Mouse (Mus musculus) liver, embryonic 16.5 days (tissue): Measurements from ENCODE around the gene Glce. TPM values are rescaled to one million over a fixed set of nuclear protein-coding genes. Genes with fewer than 3 reads are reported as not detected.
A peak's percentile ranks its signal among the peaks of the same experiment; 100 is the strongest.

Source experiments
- ATAC-seq: fragments of 200-750 bp; cut with Nextera tagmentation; 2 replicates; pipeline ENCODE4 v1.8.0; 2017; ENCODE audit warnings: low read depth, mild to moderate bottlenecking, moderate number of reproducible peaks, moderate library complexity
- H3K27ac ChIP-seq: fragments of 300-500 bp; sonication (generic); 2 replicates; pipeline ENCODE4 v1.5.1; 2014; ENCODE audit warnings: mild to moderate bottlenecking, low read length
- H3K27me3 ChIP-seq: fragments of 300-500 bp; sonication (generic); 2 replicates; pipeline ENCODE4 v1.6.1; 2014; ENCODE audit warnings: low read depth, low read length, mixed read lengths; ENCODE audit not compliant: control insufficient read depth, insufficient read depth
- H3K36me3 ChIP-seq: fragments of 300-500 bp; sonication (generic); 2 replicates; pipeline ENCODE4 v1.6.1; 2014; ENCODE audit warnings: mild to moderate bottlenecking; ENCODE audit not compliant: control insufficient read depth, insufficient read depth
- H3K4me1 ChIP-seq: fragments of 300-500 bp; sonication (generic); 2 replicates; pipeline ENCODE4 v1.6.1; 2014; ENCODE audit warnings: low read depth, low read length, mixed read lengths; ENCODE audit not compliant: control insufficient read depth
- H3K4me2 ChIP-seq: fragments of 300-500 bp; sonication (generic); 2 replicates; pipeline ENCODE4 v1.6.1; 2014; ENCODE audit warnings: low read depth, low read length, mixed read lengths
- H3K4me3 ChIP-seq: fragments of 300-500 bp; sonication (generic); 2 replicates; pipeline ENCODE4 v1.5.1; 2014; ENCODE audit warnings: low read depth, mild to moderate bottlenecking, low read length
- H3K9ac ChIP-seq: fragments of 300-500 bp; sonication (generic); 2 replicates; pipeline ENCODE4 v1.6.1; 2014; ENCODE audit warnings: low read depth, low read length
- H3K9me3 ChIP-seq: fragments of 300-500 bp; sonication (generic); replicated peaks from 2 replicates; pipeline ENCODE4 v1.6.1; 2016; ENCODE audit warnings: low read length; ENCODE audit not compliant: control insufficient read depth
- WGBS: fragments of 180-500 bp; shearing (Covaris S2); extraction: QIAGEN DNeasy Blood & Tissue Kit; methylation state at CpG from one replicate; pipeline ENCODE4 v1.1.7; 2014; ENCODE audit not compliant: insufficient replicate concordance; 5-methylcytosine and 5-hydroxymethylcytosine counted together
- polyA plus RNA-seq: library from polyadenylated mRNA; unstranded; fragments of >200 nt; fragmentation: Nextera tagmentation; extraction: Ambion mirVana; gene quantifications from 2 replicates; pipeline ENCODE4 v1.2.1, GENCODE M21; 2015

Glce gene
- polyA plus RNA-seq, 1 experiment from 2014 or later: 6.0 TPM

DNA sequence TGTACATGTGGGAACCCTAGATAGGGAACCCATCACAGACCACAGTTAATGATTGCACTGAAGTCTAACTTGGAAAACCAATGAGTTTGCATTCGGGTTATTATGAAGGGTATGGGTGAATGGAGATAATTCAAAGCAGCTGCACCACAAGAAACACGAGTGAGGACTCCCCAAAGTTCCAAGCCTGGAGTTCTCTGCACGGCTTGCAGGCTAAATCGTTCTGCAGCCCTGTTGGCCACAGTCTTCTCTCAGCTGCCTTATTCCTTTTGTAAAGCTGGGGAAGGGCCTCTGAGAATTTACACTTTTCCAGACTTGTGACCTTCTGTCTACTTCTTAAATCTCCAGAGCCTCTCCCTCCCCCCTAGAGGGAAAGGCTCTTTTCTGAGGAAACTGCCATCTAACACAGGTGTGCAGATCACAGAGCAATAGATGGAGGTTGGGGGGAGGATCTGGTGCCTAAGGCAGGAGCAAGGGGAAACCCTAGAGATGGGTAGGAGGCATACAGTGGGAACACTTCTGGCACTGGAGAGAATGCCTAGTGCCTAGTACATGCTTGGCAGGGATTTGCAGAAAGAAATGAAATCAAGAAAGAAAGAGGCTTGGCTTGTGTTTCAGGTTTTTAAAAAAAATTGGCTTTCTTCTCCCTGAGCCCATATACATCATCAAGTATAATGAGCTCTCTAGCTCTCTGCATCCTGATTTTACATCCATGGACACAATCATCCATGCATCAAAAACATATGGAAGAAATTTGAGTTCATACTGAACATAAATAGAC lies 9.7 kb upstream of the Glce start:
- Histone ChIP-seq H3K4me3 (no peak overlapping the region), H3K4me2 (no peak overlapping the region), H3K27ac (no peak overlapping the region), H3K9me3 (no peaks in the 10 kb centered on the region), H3K27me3 (no peaks in the 10 kb centered on the region), H3K9ac (no peak overlapping the region), H3K36me3 (no peaks in the 10 kb centered on the region), H3K4me1 (no peaks in the 10 kb centered on the region; the same call in 1 of the 2 replicates)
- 33% methylated on average over 4 of the region's 4 CpGs for WGBS
- ATAC-seq: no peak

DNA sequence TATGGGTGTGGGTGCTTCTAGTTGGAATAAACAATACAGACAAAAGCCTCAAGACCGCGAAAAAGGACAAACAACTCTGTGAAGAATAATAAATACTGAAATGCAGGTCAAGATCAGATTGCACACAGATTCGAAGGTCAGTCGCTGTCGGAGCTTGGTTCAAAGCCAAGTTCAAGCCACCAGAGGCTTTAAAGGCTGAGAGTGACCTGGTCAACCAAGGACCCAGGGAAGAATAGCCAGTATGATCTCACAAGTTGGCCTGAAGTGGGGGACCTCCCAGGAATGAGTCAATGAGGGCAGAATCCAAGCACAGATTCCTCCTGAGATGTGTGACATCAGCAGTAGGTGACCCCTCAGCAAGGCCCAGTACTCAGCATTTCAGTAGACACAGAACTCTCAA lies 8.3 kb upstream of the Glce start:
- Histone ChIP-seq H3K27ac (no peak overlapping the region), H3K4me2 (no peak overlapping the region), H3K9me3 (no peaks in the 10 kb centered on the region), H3K9ac (no peak overlapping the region), H3K27me3 (no peaks in the 10 kb centered on the region), H3K36me3 (no peaks in the 10 kb centered on the region), H3K4me3 (no peak overlapping the region), H3K4me1 (no peaks in the 10 kb centered on the region)
- 64% methylated on average over 5 of the region's 5 CpGs for WGBS
- no peak for ATAC-seq

DNA sequence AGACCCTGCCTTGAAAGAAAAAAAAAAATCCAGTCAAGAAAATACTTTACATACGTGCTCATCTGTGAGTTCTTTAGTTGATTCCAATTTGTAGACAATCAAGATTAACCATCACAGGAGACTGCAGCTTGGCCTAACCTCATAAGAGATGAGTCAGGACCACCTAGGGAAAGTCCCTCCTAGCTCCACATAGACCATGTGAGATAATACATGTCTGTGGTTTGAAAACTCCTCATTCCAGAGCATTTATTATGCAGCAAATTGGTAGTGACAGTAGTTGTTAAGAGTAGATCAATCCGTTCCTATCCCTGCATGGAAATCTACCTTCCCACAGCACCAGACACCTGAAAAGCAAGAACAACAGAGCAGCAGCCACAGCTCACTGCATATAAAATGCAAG lies 5.6 kb upstream of the Glce start:
- Histone ChIP-seq H3K36me3 (no peaks in the 10 kb centered on the region), H3K27ac (no peak overlapping the region), H3K4me1 (peaks cover 4% of the 10 kb centered on the region; the same call in 1 of the 2 replicates), H3K27me3 (no peaks in the 10 kb centered on the region), H3K9me3 (no peaks in the 10 kb centered on the region), H3K9ac (no peak overlapping the region), H3K4me3 (no peak overlapping the region), H3K4me2 (no peak overlapping the region)
- ATAC-seq: no peak
- 68% methylated on average over 2 of the region's 2 CpGs for WGBS

DNA sequence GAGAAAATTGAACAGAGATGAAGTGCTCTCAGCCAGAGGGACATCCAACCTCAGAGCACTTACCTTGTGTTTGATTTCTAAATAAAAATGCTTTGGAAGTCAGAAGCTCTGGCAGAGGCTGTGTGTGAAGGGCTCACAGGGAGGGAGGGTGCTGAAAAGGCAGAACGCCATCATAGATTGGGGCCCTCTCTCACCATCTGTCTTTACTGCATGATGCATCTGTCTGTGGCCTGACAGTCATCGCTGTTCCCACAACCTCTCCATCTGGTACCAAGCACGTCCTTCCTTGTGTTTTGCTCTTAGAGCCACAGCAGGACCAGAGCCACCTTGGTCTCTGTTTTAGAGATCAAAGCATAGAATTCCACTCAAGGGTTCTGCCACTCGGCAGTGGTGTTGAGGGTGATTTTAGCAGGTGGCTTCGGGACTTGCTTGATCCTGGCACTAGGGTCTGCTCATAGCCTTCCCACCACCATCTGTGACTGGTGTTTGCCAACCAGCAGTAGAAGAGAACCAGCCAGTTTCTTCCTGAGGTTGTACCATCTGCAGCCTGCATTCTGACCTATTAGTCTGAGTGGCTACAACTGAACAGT lies 3.6 kb upstream of the Glce start:
- H3K9ac ChIP-seq: no peak overlapping the region
- no peak for ATAC-seq
- no peaks in the 10 kb centered on the region for H3K36me3 ChIP-seq
- 57% methylated on average over 5 of the region's 5 CpGs for WGBS
- peaks cover 7% of the 10 kb centered on the region; the same call in 1 of the 2 replicates for H3K27me3 ChIP-seq
- H3K4me2 ChIP-seq: no peak overlapping the region
- H3K27ac ChIP-seq: no peak overlapping the region
- H3K4me1 ChIP-seq: peaks cover 13% of the 10 kb centered on the region
- no peak overlapping the region for H3K4me3 ChIP-seq
- H3K9me3 ChIP-seq: no peaks in the 10 kb centered on the region

DNA sequence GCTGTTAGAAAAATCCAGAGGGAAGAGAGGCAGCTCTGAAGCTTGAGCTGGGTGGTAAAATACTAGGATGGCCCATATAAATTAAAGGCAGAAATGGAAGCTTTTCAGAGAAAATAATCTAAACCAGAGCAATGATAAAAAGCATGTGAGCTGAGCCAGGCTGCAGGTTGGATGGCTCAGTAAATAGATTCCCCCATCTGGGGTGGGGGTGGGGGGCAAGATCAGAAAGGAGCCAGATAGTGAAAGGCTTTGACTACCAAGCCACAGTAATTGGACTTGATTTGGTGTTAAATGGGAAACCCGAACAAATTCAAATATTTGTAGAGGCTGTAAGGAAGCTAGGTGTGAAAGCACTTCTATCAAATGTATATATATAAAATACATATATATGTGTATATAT lies 1.8 kb upstream of the Glce start:
- Histone ChIP-seq H3K4me2 (no peak overlapping the region), H3K9ac (no peak overlapping the region), H3K9me3 (no peaks in the 10 kb centered on the region), H3K4me3 (no peak overlapping the region), H3K4me1 (peaks cover 13% of the 10 kb centered on the region), H3K27me3 (peaks cover 7% of the 10 kb centered on the region; the same call in 1 of the 2 replicates), H3K36me3 (no peaks in the 10 kb centered on the region), H3K27ac (no peak overlapping the region)
- ATAC-seq: no peak
- WGBS: 71% methylated on average over 1 of the region's 1 CpGs

DNA sequence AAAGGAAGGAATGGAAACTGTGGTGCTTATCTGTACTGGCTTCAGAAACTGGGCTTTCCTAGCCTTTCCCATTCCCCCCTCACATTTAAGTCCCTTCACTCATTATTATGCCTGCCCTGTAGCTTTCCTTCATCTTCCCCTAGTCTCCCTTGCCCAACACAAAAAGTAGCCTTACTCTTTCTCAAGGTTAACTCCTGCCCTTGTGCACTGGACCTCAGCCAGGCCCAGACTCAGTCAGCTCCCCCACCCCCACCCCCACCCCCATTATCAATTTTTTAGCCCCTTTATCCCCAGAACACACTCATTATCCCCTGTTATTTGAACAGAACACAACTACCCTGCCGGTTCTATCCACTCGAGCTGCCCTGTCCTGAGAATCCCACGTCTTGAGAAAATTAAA lies 1.0 kb upstream of the Glce start:
- 53% methylated on average over 3 of the region's 3 CpGs for WGBS
- H3K27ac ChIP-seq: peak overlapping the region; percentile 71

DNA sequence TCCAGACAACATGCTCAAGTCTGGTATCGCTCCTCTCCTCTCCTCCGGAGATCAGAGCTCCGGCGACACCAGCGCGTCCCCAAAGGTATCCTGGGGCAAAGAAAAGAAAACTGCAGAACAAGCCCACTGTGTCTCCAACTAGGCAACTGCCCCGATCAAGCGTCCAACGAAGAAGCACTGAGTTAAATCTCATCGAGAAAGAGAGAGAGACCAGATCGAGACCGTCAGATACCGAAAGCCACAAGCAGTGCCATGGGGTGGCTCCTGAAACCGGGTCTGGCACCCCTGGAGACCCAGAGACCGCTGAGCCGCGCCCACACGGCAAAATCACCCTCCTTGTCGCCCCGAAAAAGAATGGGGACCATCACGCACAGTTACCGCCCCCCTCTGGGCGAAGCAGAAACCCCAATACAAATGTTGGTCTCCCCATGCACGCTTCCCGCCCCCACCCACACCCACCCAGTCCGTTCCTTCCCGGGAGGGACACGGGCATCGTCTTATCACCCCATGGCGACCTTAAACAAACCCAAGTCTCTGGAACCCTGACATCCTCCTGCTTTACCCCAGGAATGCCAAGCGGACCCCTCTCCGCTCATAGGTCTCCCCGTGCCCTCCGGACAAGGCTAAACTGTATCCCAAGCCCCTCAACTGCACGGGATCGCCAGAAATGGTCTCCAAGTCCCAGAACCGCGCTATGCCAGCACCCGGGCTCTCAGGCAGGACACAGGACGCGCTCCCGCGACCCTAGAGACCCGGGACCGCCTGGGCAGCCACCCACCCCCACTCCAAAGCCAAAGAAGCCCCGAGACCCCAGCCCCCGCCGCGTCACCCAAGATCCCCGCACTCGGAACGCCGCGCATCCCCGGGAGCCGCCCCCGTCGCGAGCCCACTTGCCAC lies 656 bp downstream of the Glce start:
- Histone ChIP-seq H3K36me3 (no peaks in the 10 kb centered on the region), H3K27ac (peak overlapping the region; percentile 73), H3K9ac (peak overlapping the region; percentile 89), H3K27me3 (peaks cover 7% of the 10 kb centered on the region; the same call in 1 of the 2 replicates), H3K4me2 (peak overlapping the region; percentile 99), H3K4me3 (peak overlapping the region; percentile 80), H3K9me3 (no peaks in the 10 kb centered on the region), H3K4me1 (peaks cover 13% of the 10 kb centered on the region)
- no peak for ATAC-seq
- under 1% methylated on average over 59 of the region's 59 CpGs for WGBS

More for the DNA sequence above, 1.0 kb upstream of the Glce start:
- ATAC-seq: no peak
- Histone ChIP-seq H3K27me3 (peaks cover 7% of the 10 kb centered on the region; the same call in 1 of the 2 replicates), H3K9ac (peak overlapping the region; percentile 72), H3K9me3 (no peaks in the 10 kb centered on the region), H3K4me1 (peaks cover 13% of the 10 kb centered on the region), H3K4me3 (peak overlapping the region; percentile 80), H3K4me2 (peak overlapping the region; percentile 99), H3K36me3 (no peaks in the 10 kb centered on the region)

DNA sequence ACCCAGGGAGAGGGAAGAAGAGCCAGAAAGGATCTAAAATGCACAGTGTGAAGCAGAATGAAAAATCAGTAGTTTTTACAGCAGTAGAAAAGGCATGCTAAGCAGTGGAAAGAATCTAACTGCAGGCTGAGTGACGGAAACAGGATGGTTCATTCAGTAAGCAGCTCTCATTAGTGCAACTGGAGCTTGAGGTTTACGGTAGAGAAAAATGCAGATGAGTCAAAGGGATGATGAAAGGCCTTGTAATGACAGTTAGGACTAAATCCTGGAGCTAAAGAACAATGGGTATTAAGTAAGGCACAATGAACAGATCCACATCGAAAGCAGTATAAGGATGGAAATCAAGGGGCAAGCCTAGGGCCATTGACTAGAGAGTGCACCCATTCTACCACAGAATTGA lies 3.7 kb downstream of the Glce start:
- Histone ChIP-seq H3K9ac (no peak overlapping the region), H3K27ac (no peak overlapping the region), H3K4me2 (no peak overlapping the region), H3K36me3 (no peaks in the 10 kb centered on the region), H3K4me1 (peaks cover 12% of the 10 kb centered on the region), H3K4me3 (no peak overlapping the region), H3K27me3 (peaks cover 7% of the 10 kb centered on the region; the same call in 1 of the 2 replicates), H3K9me3 (no peaks in the 10 kb centered on the region)
- ATAC-seq: no peak
- 61% methylated on average over 3 of the region's 3 CpGs for WGBS
